Mouse (Mus musculus): ENCODE results near the gene Dhrs7b.
"Not testable (repeated sequence)": the region's sequence is repeated elsewhere in the genome, so short reads cannot be mapped to it uniquely, and the experiment has no call there.

The Dhrs7b gene

GRCm38 (mm10) chr11:60841467-60842200 is 11.2 kb downstream of the Dhrs7b start:
- no peak for DNase-seq

GRCm38 (mm10) chr11:60843412-60843811 is 13.0 kb downstream of the Dhrs7b start:
- DNase-seq: no peak

GRCm38 (mm10) chr11:60845415-60845814 is 15.0 kb downstream of the Dhrs7b start:
- DNase-seq: no peak

GRCm38 (mm10) chr11:60856587-60856986 is 26.2 kb downstream of the Dhrs7b start:
- DNase-seq: no peak

- DNase-seq: no peak
These were observed 31.6 kb downstream of the Dhrs7b start for GRCm38 (mm10) chr11:60861993-60862392.

- peak; percentile 40 to 58 for DNase-seq
These were observed 32.8 kb downstream of the Dhrs7b start for GRCm38 (mm10) chr11:60863196-60863595.

GRCm38 (mm10) chr11:60864166-60864565 is 33.7 kb downstream of the Dhrs7b start:
- peak; percentile 45 to 62 for DNase-seq

GRCm38 (mm10) chr11:60864916-60865315 is 34.5 kb downstream of the Dhrs7b start:
- DNase-seq: no peak

- no peak for DNase-seq
These were observed 35.6 kb downstream of the Dhrs7b start for GRCm38 (mm10) chr11:60866021-60866420.

GRCm38 (mm10) chr11:60867456-60867855 is 37.0 kb downstream of the Dhrs7b start:
- peak; percentile 25 to 56 for DNase-seq

GRCm38 (mm10) chr11:60867904-60868303 is 37.5 kb downstream of the Dhrs7b start:
- DNase-seq: no peak

- peak in 1 of 2 experiments; percentile 38 for DNase-seq
These were observed 39.0 kb downstream of the Dhrs7b start for GRCm38 (mm10) chr11:60869471-60869870.

GRCm38 (mm10) chr11:60871409-60871808 is 41.0 kb downstream of the Dhrs7b start:
- DNase-seq: no peak

GRCm38 (mm10) chr11:60873101-60873500 is 42.7 kb downstream of the Dhrs7b start:
- DNase-seq: no peak

- no peak for DNase-seq
These were observed 47.7 kb downstream of the Dhrs7b start for GRCm38 (mm10) chr11:60878056-60878612.

GRCm38 (mm10) chr11:60878675-60879294 is 48.4 kb downstream of the Dhrs7b start, which contains the start of gene Tmem11:
TSS of gene Tmem11 (minus strand) at chr11:60879272.
- peak; percentile 93 to 95 for DNase-seq

- DNase-seq: peak; percentile 55 to 71
These were observed 49.0 kb downstream of the Dhrs7b start for GRCm38 (mm10) chr11:60879423-60879822.

- no peak for DNase-seq
These were observed 50.1 kb downstream of the Dhrs7b start for GRCm38 (mm10) chr11:60880559-60880958.

- no peak for DNase-seq
These were observed 52.0 kb downstream of the Dhrs7b start for GRCm38 (mm10) chr11:60882386-60882785.

- not testable (repeated sequence) for DNase-seq
These were observed 56.6 kb downstream of the Dhrs7b start for GRCm38 (mm10) chr11:60886986-60887385.

GRCm38 (mm10) chr11:60889861-60890260 is 59.4 kb downstream of the Dhrs7b start:
- no peak for DNase-seq

GRCm38 (mm10) chr11:60890286-60890685 is 59.9 kb downstream of the Dhrs7b start:
- DNase-seq: no peak

GRCm38 (mm10) chr11:60890744-60891143 is 60.3 kb downstream of the Dhrs7b start:
- DNase-seq: no peak

- no peak for DNase-seq
These were observed 65.5 kb downstream of the Dhrs7b start for GRCm38 (mm10) chr11:60895915-60896314.

Data from cerebellum, postnatal 25 days (tissue).